Mouse (Mus musculus): Measurements from ENCODE around the gene Gm20671.
"Not testable (repeated sequence)": the region's sequence is repeated elsewhere in the genome, so short reads cannot be mapped to it uniquely, and the experiment has no call there.

The Gm20671 gene

DNA sequence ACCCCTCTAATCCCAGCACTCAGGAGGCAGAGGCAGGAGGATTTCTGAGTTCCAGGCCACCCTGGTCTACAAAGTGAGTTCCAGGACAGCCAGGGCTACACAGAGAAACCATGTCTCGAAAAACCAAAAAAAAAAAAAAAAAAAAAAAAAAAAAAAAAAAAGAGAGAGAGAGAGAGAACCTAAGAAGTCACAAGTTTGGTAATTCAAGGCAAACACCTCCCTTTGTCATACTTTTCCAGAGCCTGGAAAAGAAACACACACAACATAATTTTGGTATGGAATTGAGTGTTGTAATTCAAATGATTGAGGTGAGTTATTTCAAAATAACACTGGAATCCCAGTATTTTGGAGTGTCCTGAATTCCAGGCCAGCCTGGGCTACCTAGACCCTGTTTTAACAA lies 40.5 kb downstream of the Gm20671 start:
- in situ Hi-C loops (cut with MboI, MseI) = not testable (repeated sequence)

- in situ Hi-C loops (cut with MboI, MseI) = no loop called here
Measured at GRCm38 (mm10) chr5:32785313-32785915, 41.5 kb downstream of the Gm20671 start, which contains the start of gene Pisd. Gene Pisd (minus strand): TSS chr5:32785646.

- in situ Hi-C loops (cut with MboI, MseI) = no loop called here
Measured at GRCm38 (mm10) chr5:32784726-32785125, 42.2 kb downstream of the Gm20671 start.

- in situ Hi-C loops (cut with MboI, MseI) = no loop called here
Measured at GRCm38 (mm10) chr5:32781596-32781995, 45.3 kb downstream of the Gm20671 start.

- in situ Hi-C loops (cut with MboI, MseI) = no loop called here
Measured at GRCm38 (mm10) chr5:32778168-32778567, 48.7 kb downstream of the Gm20671 start.

- in situ Hi-C loops (cut with MboI, MseI) = no loop called here
Measured at GRCm38 (mm10) chr5:32772361-32772760, 54.5 kb downstream of the Gm20671 start.

DNA sequence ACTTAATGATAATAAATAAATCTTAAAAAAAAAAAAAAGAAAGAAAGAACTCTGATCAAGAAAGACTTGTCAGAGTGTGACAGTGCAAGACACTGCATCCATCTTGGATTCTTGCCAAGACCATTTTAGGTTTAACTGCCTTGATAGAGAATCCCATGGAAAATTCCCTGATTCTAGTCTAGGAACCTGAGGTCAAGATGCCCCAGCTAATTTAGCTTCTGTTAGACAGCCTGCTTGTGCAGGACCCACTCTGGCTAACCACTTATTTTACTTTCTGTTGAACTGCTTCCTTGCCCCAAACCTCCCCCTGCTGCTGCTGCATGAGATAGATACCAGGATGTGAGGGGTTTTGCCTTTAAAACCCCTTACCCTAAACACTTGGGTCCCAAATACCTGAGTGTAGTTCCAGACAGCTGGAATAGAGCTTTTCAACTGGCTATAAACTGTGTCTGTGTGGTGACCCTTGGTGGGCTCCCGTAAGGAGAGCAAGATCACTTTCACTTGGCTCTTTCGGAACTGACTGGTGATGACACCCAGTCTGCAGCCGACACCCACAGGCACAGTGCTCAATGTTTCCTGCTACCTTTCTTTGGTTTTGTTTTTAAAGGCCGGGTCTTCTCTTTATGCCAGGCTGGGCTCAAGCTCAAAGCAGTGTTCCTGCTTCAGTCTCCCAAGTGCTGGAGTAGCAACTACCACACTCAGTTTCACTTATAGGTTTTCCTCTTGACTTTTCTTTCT lies 59.1 kb downstream of the Gm20671 start:
- in situ Hi-C loops (cut with MboI, MseI) = no loop called here

DNA sequence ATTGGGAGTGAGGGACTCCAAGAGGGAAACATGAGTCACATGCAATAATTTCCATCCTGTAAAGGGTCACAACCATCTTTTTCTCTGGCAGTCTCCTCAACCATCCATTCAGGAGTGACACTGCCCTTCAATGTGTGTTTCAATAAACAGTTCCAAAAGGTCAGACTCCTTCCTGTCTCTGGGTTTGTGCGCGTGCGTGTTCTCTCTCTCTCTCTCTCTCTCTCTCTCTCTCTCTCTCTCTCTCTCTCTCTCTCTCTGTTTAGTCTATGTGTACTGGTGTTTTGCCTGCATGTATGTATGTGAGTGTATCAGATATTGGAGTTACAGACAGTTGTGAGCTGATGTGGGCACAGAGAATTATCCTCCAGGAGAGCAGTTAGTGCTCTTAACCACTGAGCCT lies 59.9 kb downstream of the Gm20671 start:
- in situ Hi-C loops (cut with MboI, MseI) = no loop called here

DNA sequence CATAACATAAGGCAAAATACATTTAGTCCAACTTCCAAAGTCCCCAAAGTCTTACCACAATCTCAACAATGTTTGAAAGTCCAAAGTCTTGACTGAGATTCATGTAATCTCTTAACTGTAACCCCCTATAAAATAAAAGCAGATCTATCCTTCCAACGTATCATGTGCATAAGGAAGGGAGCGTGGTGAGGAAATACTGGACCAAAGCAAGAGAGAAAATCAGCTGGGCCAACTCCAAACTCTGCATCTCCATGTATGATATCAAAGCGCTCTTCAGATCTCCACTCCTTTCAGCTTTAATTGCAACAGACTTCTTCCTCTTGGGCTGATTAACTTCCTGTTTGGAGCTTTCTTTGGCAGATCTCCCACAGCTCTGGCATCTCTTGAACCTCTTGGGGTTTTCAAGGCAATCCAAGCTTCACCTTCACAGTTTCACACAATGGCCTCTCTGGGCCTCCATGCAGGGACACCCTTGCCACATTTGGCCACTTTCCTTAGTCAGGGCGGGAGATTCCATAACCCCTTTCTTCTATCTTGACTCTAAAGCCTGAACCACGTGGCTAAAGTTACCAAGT lies 65.3 kb downstream of the Gm20671 start:
- in situ Hi-C loops (cut with MboI, MseI) = no loop called here

- in situ Hi-C loops (cut with MboI, MseI) = no loop called here
Measured at GRCm38 (mm10) chr5:32760787-32761186, 66.1 kb downstream of the Gm20671 start.

GRCm38 (mm10) chr5:32760352-32760751 lies 66.6 kb downstream of the Gm20671 start:
- in situ Hi-C loops (cut with MboI, MseI) = not testable (repeated sequence)

GRCm38 (mm10) chr5:32759662-32760061 lies 67.2 kb downstream of the Gm20671 start:
- in situ Hi-C loops (cut with MboI, MseI) = no loop called here

DNA sequence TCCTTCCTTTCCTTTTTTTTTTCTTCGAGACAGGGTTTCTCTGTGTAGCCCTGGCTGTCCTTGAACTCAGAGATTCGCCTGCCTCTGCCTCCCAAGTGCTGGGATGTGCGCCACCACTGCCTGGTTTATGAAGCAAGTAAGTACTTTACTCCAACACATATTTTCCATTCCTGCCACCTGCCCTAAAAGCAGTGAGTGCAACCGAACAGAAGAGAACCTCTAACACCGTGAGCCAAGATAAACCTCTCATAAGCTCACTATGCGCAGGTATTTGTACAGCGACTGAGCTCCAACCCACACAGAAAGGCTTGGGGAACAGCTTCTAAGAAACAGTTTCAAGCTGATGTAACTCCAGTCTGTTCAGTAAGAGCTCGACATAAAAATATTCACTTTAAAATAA lies 70.8 kb downstream of the Gm20671 start:
- in situ Hi-C loops (cut with MboI, MseI) = no loop called here

DNA sequence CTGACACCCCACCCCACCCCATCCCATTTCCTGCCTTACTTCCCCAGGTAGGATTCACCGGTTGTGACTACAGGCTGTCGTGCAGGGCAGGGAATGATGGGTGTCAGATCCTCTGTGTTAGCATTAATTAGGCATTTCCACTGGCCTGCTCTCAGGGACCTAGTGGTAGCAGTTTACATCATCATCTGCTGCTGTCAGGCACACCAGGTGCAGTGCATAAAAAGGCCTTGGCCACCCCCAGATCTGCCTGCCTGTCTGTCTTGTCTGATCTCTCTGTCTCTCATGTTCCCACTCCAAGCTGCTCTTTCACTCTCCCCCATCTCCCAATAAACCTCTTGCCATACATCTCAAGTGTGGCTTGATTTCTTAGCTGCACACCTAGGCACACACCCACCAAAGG lies 75.2 kb downstream of the Gm20671 start:
- in situ Hi-C loops (cut with MboI, MseI) = no loop called here

- in situ Hi-C loops (cut with MboI, MseI) = no loop called here
Measured at GRCm38 (mm10) chr5:32748936-32749335, 78.0 kb downstream of the Gm20671 start.

DNA sequence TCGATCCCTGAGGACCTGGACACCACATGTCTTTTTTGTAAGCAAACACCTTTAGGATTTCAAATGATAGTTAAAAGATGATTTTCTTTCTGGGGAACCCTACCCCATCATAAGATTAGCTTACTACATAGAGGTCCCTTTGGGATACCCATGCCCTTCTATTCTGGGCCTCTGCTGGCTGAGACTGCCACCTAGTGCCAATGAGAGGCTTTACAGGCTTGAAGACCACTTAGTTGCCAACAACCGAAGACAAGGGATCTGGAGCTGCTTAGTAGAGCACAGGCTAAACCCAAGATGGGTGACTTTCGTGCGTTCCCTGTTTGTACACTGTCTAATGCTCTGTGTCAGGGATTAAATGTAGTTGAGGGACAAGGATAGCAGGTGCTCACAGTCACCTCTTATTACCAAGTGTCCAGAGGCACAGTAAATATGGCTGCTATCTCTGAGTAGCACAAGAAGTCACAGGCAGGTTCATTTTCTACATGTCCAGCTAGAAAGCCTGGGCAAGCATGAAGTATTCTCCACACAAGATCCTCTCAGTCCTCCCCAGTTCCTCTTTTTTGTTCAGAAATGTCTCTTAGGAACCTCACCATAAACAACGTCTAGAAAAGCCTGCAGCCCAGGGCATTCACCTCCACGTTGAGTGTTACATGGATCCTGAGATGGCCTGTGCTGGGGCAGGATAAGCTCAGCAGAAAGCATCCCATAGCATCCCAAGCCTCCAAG lies 79.1 kb downstream of the Gm20671 start:
- in situ Hi-C loops (cut with MboI, MseI) = no loop called here

GRCm38 (mm10) chr5:32745705-32746655 lies 80.9 kb downstream of the Gm20671 start:
- in situ Hi-C loops (cut with MboI, MseI) = no loop called here

DNA sequence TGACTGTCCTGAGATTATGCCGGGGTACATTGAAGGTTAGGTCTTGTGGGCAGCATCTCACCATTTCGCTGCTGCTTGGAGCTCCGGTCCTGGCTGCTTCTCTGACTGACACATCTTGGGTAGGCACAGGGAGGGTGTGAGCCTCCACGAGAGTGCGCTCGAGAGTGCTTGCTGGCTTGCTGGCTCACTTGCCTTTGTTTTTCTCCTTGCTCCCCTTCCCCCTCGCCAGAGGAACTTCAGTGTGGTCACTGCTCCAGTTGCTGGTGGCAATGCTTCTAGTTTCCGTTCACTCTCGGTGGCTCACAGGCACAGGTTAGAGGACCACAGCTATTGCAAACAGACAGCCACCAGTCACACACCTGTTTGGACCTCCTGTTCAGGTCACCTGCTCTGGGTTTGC lies 84.8 kb downstream of the Gm20671 start:
- in situ Hi-C loops (cut with MboI, MseI) = no loop called here

- in situ Hi-C loops (cut with MboI, MseI) = not testable (repeated sequence)
Measured at GRCm38 (mm10) chr5:32741377-32741776, 85.5 kb downstream of the Gm20671 start.

- in situ Hi-C loops (cut with MboI, MseI) = not testable (repeated sequence)
Measured at GRCm38 (mm10) chr5:32740850-32741249, 86.1 kb downstream of the Gm20671 start.

DNA sequence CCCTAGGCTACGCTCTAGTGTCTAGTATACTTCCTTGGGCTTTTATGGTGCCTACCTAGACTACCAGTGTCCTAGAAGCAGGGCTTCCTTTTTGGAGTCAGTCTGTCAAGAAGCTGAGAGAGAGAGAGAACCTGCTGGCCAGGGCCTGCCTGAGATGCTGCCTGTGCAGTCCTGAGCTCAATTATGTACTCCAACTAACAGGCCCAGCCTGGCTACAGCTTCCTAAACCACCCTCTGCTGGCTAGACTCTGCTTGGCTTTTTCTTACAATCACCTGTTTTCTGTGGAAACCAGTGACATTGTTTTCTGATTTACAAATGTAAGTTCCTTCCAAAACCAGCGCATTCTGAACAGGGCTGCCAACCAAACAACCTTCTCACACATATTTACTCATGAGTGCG lies 86.8 kb downstream of the Gm20671 start:
- in situ Hi-C loops (cut with MboI, MseI) = no loop called here
